Comparison of ENCODE assay signal across 23 mouse cellular contexts in the genomic region with DNA sequence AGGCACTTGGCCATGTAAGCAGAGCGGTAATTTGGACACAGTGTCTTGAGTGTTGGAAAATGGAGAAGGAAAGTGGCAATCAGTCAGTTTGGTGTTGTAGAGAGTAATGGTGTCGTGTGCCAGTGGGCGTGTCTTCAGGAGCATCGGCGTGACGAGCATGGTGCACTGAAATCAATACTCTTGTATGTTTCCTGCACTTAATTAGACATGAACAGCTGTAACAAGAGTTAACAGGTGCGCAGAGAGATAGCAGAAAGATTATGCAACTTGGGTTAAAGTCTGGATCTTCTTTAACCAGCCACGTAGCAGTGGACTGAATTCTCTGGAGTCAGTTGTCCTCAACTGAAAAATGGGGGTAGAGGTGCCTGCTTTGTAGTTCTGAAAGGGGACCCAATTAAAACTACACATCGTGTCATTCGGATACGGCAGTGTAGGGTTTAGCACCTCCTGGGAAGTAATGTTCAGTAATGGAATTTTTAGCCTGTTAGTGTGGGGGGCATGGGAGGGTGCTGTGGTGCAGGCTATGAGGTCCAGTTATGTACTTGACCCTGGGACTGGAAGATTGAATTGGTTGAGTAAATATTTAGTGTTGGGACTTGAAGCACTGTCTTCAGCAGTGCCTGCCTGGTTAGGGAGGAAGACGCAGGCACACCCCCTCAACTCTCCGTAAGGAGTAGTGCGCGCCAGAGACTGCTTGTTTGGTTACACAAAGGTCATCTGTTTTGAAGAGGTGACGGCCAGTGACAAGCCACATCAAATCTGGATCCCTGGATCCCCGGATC. TPM values are rescaled to one million over a fixed set of nuclear protein-coding genes. Genes with fewer than 3 reads are reported as not detected.
A peak's percentile ranks its signal among the peaks of the same experiment; 100 is the strongest.
DNase-seq lines count a peak whose midpoint lies in the region; ATAC-seq and TF ChIP-seq lines count a peak whose summit lies in the region.
"Had no signal": no experiment of that assay in that cellular context is flagged by ENCODE, and none has a peak within 500 bp of the region (broad histone marks: within the 10 kb centered on the region; RNA-seq: fewer than 3 reads in every experiment).

No protein-coding gene starts in this region.

- no peaks in the 10 kb centered on the region for H3K36me3 ChIP-seq in kidney, embryonic 15.5 days
- no peaks in the 10 kb centered on the region for H3K36me3 ChIP-seq in stomach, embryonic 15.5 days
- H3K36me3 ChIP-seq in stomach, postnatal 0 days (ENCODE audit: control insufficient read depth, insufficient read depth, low read length): no peaks in the 10 kb centered on the region
- H3K36me3 ChIP-seq: embryonic facial prominence, embryonic 12.5 days; hindbrain, embryonic 15.5 days; midbrain, embryonic 15.5 days had no signal

- TF ChIP-seq CTCF in stomach, postnatal 0 days (IDR thresholded peaks at IDR 0.05; ENCODE audit: low read depth): no peak

- H3K27ac ChIP-seq in kidney, embryonic 15.5 days: no peak overlapping the region
- H3K27ac ChIP-seq in stomach, embryonic 15.5 days: no peak overlapping the region
- H3K27ac ChIP-seq in stomach, postnatal 0 days (replicated peaks): no peak overlapping the region
- H3K27ac ChIP-seq: embryonic facial prominence, embryonic 12.5 days; forebrain, embryonic 13.5 days; hindbrain, embryonic 15.5 days; midbrain, embryonic 15.5 days had no signal

- no peaks in the 10 kb centered on the region for H3K9me3 ChIP-seq in kidney, embryonic 15.5 days (replicated peaks)
- H3K9me3 ChIP-seq in stomach, embryonic 15.5 days: no peaks in the 10 kb centered on the region
- H3K9me3 ChIP-seq in stomach, postnatal 0 days (ENCODE audit: control insufficient read depth, low read length): no peaks in the 10 kb centered on the region
- H3K9me3 ChIP-seq: embryonic facial prominence, embryonic 12.5 days; forebrain, embryonic 13.5 days; hindbrain, embryonic 15.5 days; megakaryocyte, embryonic 14.5 days; midbrain, embryonic 15.5 days had no signal

- DNase-seq in heart, adult 11 months: peak; percentile 80
- DNase-seq in heart, adult 9 months (ENCODE audit: low spot score in 2 of 2): no peak
- DNase-seq in kidney, adult 11 months: no peak
- DNase-seq in stomach, postnatal 0 days (ENCODE audit: low spot score): no peak
- DNase-seq in natural killer cell, adult 2 months (ENCODE audit: low spot score in 2 of 2): no peak
- DNase-seq in lung, postnatal 4 days: no peak
- DNase-seq: adrenal gland, postnatal 25 days; cerebellum, adult 11 months; cerebellum, postnatal 10 days; gastrocnemius, postnatal 10 days; heart, postnatal 36 days; lung, adult 18-20 months; lung, postnatal 14 days; retina, postnatal 1 day; thymus, postnatal 14 days had no signal

- 0 out of 2 replicates have a peak overlapping the region, but pooled peaks have one; percentile 9 for H3K4me2 ChIP-seq in kidney, embryonic 15.5 days
- no peak overlapping the region for H3K4me2 ChIP-seq in stomach, embryonic 15.5 days
- no peak overlapping the region for H3K4me2 ChIP-seq in stomach, postnatal 0 days (replicated peaks; ENCODE audit: low read depth)
- H3K4me2 ChIP-seq: embryonic facial prominence, embryonic 12.5 days; forebrain, embryonic 13.5 days; hindbrain, embryonic 15.5 days; midbrain, embryonic 15.5 days had no signal

- no peak for TF ChIP-seq EP300 in stomach, postnatal 0 days (optimal IDR thresholded peaks at IDR 0.05)

- peak; percentile 23; the same call in 1 of the 2 replicates for ATAC-seq in kidney, embryonic 15.5 days (replicated peaks; ENCODE audit: low FRiP score)
- ATAC-seq in stomach, embryonic 15.5 days (ENCODE audit: insufficient read depth, low FRiP score, low read depth): 0 out of 2 replicates have a peak, but pooled peaks have one; percentile 28
- ATAC-seq in stomach, postnatal 0 days (ENCODE audit: low FRiP score, low TSS enrichment): no peak
- ATAC-seq: forebrain, embryonic 13.5 days; midbrain, embryonic 15.5 days had no signal

- no peak overlapping the region for H3K4me3 ChIP-seq in kidney, embryonic 15.5 days (replicated peaks)
- H3K4me3 ChIP-seq in stomach, embryonic 15.5 days (replicated peaks): no peak overlapping the region
- no peak overlapping the region for H3K4me3 ChIP-seq in stomach, postnatal 0 days (ENCODE audit: low read depth, low read length)
- H3K4me3 ChIP-seq: embryonic facial prominence, embryonic 12.5 days; erythroblast, embryonic 14.5 days; forebrain, embryonic 13.5 days; hindbrain, embryonic 15.5 days; megakaryocyte, embryonic 14.5 days; midbrain, embryonic 15.5 days had no signal

- no peaks in the 10 kb centered on the region for H3K27me3 ChIP-seq in kidney, embryonic 15.5 days
- H3K27me3 ChIP-seq in stomach, embryonic 15.5 days (replicated peaks): no peaks in the 10 kb centered on the region
- no peaks in the 10 kb centered on the region for H3K27me3 ChIP-seq in stomach, postnatal 0 days (ENCODE audit: control insufficient read depth, insufficient read depth, low read length)
- H3K27me3 ChIP-seq: embryonic facial prominence, embryonic 12.5 days; forebrain, embryonic 13.5 days; hindbrain, embryonic 15.5 days; midbrain, embryonic 15.5 days had no signal

- WGBS in kidney, embryonic 15.5 days: 51% methylated on average over 17 of the region's 17 CpGs
- WGBS in stomach, embryonic 15.5 days: 62% methylated on average over 17 of the region's 17 CpGs
- WGBS in stomach, postnatal 0 days: 68% methylated on average over 17 of the region's 17 CpGs

- peaks cover 40% of the 10 kb centered on the region for H3K4me1 ChIP-seq in kidney, embryonic 15.5 days
- peaks cover 5% of the 10 kb centered on the region; the same call in 1 of the 2 replicates for H3K4me1 ChIP-seq in stomach, embryonic 15.5 days
- H3K4me1 ChIP-seq in stomach, postnatal 0 days (replicated peaks; ENCODE audit: control insufficient read depth, insufficient read depth): no peaks in the 10 kb centered on the region

- H3K9ac ChIP-seq in kidney, embryonic 15.5 days: no peak overlapping the region
- H3K9ac ChIP-seq in stomach, embryonic 15.5 days: no peak overlapping the region
- H3K9ac ChIP-seq in stomach, postnatal 0 days (ENCODE audit: low read length): no peak overlapping the region
- H3K9ac ChIP-seq: embryonic facial prominence, embryonic 12.5 days; forebrain, embryonic 13.5 days; hindbrain, embryonic 15.5 days; midbrain, embryonic 15.5 days had no signal

RNA-seq across cellular contexts. Expression of a gene that starts 9.9 kb away (rescaled TPM):
- polyA plus RNA-seq in kidney, embryonic 15.5 days (2015; fragmentation: Nextera tagmentation; extraction: Ambion mirVana): 33.0 and 36.8 TPM in 2 replicates
- polyA plus RNA-seq in stomach, embryonic 15.5 days (2015; fragmentation: Nextera tagmentation; extraction: Ambion mirVana): 25.7 and 30.4 TPM in 2 replicates
- 8.0 and 8.6 TPM in 2 replicates for polyA plus RNA-seq in stomach, postnatal 0 days (2015; fragmentation: Nextera tagmentation; extraction: Ambion mirVana)
